Mouse (Mus musculus): ENCODE measurements around the gene Hnrnpm.
"Not testable (repeated sequence)": the region's sequence is repeated elsewhere in the genome, so short reads cannot be mapped to it uniquely, and the experiment has no call there.

The Hnrnpm gene

DNA sequence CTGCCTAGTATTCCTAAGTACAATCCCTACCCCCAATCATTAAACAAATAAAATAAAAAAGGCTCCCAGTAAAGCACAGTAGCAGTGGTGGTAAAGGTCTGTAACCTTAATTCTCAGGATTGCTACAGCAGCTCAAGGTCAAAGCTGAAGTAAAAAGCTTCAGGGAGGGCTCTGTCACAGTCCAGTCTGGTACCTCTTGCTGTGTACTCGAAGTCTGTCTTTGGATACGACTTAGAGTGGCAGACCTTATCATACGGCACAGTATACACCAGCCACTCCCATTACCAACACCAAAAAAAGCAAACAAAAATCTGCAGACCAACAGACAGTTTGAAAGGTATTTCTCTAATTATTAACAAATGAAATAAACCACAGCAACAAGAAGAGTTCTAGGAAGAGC lies 19.8 kb downstream of the Hnrnpm start:
- no peak for DNase-seq

- DNase-seq, result no peak
Measured at GRCm38 (mm10) chr17:33649781-33650475, 36.7 kb downstream of the Hnrnpm start.

DNA sequence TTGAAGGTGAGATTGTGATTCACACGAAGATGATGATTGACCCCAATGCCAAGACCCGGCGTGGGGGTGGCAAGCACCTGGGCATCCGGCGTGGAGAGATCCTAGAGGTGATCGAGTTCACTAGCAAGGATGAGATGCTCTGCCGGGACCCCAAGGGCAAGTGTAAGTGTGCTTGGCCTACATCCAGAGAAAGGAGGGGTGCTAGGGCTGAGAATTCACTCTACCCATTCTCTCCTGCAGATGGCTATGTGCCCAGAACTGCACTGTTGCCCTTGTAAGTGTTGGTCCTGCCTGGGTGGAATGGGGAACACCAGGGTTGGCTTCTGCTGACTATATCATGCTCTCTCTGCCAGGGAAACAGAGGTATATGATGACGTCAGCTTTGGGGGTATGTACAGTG lies 41.6 kb downstream of the Hnrnpm start:
- no peak for DNase-seq

- no peak for DNase-seq
Measured at GRCm38 (mm10) chr17:33644068-33644467, 42.6 kb downstream of the Hnrnpm start.

- no peak for DNase-seq
Measured at GRCm38 (mm10) chr17:33639743-33640142, 46.9 kb downstream of the Hnrnpm start.

DNA sequence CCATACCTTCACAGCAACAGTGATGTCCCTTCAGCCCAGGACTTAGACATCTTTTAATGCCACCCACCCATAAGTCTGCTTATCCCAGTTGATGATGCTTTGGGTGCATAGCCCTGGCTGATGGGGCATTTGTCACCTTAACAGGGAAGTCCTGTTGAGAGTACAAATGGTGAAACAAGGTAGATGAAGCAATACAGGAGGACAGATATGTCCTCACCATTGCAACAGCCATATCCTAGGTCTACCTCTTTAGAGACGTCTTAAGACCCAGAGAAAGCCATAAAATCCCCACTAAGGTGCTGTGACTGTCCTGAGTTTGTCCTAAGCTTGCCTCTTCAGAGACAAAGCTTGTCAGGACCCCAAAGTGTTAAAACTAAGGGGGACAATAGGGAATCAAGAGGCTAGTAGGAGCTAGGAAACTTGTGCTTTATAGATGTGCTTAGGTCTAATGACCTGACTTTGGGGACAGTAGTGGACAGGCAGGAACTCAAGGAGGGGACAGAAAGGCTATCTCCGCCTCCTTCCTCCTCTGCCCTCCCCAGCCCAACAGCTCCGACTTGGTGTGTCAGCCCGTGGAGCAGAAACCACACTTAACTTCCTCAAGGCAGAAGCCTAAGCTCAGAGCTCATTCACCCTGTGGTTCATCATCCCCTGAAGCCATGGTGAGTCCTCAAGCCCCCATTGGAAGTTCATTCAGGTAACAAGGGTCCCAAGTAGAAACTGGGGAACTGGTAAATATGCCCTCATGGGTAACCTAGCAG lies 49.0 kb downstream of the Hnrnpm start, which contains the start of gene Pram1:
TSS of gene Pram1 (plus strand) at position 541 of the 761 bp plus-strand sequence.
- DNase-seq, result no peak

GRCm38 (mm10) chr17:33637038-33637437 lies 49.6 kb downstream of the Hnrnpm start:
- no peak for DNase-seq

DNA sequence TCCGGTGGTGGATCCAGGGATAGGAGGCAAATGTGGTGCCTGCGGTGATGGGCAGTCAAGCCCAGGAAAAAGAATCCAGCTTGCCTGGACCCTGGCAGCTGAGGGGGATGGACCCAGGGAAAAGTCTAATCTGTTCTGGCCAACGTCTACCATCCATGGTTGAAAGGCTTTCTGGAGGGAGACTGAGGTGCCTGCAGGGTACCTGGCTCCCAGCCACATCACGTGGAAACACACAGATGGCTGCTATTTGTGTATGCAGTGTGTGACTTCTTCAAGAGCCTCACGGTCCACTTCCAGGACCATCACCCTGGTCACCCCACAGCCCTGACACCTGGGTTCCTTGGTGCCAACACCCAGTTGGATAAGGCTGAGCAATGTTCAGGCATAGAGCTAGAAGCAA lies 54.9 kb downstream of the Hnrnpm start:
- no peak for DNase-seq

- no peak for DNase-seq
Measured at GRCm38 (mm10) chr17:33631236-33631635, 55.4 kb downstream of the Hnrnpm start.

- DNase-seq, result no peak
Measured at GRCm38 (mm10) chr17:33630171-33630895, 56.3 kb downstream of the Hnrnpm start.

DNA sequence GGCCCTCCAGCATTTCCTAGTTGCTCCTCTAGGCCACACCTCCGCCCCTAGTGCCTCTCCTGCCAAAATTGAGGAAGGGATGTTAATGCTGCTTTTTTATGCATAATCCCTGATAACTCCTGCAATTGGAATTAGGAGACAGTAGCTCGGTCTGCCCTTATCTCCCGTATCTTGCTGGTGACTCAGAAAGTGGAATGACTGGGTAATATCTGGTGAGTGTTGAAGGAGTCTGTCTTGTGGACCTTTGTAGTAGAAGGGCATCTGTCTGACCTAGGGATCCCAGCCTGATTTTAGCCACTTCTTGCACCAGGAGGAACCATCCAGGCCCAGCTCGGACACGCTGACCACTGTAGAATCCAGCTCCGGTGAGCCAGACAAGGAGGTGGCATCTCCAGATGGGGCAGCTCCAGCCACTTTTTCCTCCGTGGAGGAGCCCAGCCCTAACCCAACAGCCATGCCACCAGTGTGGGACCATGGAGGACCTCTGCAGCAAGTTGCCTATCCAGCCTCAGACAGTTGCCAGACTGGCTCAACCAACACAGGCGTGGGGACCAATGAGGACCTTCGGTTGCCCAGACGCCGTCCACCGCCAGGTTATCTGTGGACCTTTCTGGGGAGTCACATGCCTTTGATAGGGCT lies 57.1 kb downstream of the Hnrnpm start:
- DNase-seq, result no peak

- peak; percentile 73 to 87 for DNase-seq
Measured at GRCm38 (mm10) chr17:33628621-33629486, 57.8 kb downstream of the Hnrnpm start, which contains the start of gene Zfp414. Gene Zfp414 (plus strand): TSS chr17:33629090.

GRCm38 (mm10) chr17:33627281-33627680 lies 59.4 kb downstream of the Hnrnpm start:
- DNase-seq, result no peak

- DNase-seq, result not testable (repeated sequence)
Measured at GRCm38 (mm10) chr17:33613726-33614125, 72.9 kb downstream of the Hnrnpm start.

- DNase-seq, result no peak
Measured at GRCm38 (mm10) chr17:33610548-33610947, 76.1 kb downstream of the Hnrnpm start.

GRCm38 (mm10) chr17:33607273-33607672 lies 79.4 kb downstream of the Hnrnpm start:
- no peak for DNase-seq

GRCm38 (mm10) chr17:33601947-33602346 lies 84.7 kb downstream of the Hnrnpm start:
- DNase-seq, result no peak

DNA sequence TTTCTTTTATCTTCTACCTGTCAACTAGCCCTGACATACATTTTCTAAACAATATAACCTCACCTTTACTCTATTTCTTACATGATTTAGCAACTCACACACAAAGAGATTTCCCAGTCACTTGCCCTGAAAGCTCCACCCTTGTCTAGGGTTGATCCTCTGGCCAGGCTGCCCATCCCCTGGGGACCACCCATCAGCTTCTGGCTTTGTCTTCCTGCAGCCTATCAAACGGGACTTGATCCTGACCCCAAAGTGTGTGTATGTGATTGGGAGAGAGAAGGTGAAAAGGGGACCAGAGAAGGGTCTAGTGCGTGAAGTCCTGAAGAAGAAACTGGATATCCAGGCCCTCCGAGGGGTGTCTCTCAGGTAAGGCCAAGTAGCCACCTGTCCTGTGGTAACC lies 85.8 kb downstream of the Hnrnpm start:
- no peak for DNase-seq

DNA sequence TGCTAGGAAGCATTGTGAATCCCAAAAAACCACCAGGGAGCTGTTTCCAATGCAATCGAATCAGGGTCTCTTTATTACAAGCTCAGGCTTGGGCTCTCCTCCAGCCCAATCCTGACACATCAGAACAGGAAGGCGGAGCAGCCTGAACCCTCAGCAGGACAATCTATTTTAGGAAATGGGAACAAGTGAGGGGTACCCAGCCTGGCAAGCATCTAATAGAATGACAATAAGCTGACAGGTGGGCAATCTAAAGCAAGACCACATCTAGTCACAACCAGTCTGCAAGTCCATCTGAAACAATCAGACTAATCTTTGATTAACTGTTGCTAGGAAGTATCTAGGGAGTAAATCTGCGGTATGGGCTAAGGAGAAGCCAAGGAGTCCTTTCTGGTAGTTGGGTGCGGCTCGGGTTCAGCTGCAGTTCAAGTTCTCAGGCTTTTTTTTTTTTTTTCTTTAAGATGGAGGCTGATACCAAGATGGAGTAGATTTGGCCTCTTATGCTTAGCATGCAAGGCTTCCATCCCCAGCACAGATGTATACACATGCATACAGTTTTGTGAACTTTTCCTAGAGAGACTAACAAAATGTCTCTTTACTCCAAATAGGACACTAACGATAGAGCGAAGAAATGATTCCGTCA lies 86.7 kb downstream of the Hnrnpm start:
- no peak for DNase-seq

GRCm38 (mm10) chr17:33598506-33598905 lies 88.2 kb downstream of the Hnrnpm start:
- no peak for DNase-seq

GRCm38 (mm10) chr17:33597271-33597670 lies 89.4 kb downstream of the Hnrnpm start:
- DNase-seq, result no peak

Measured in thymus, adult 18-20 months (tissue).